Mouse (Mus musculus): ENCODE data around the gene Cacna2d2. TPM values are rescaled to one million over a fixed set of nuclear protein-coding genes. Genes with fewer than 3 reads are reported as not detected.
"Not testable (repeated sequence)": the region's sequence is repeated elsewhere in the genome, so short reads cannot be mapped to it uniquely, and the experiment has no call there.

Gene Cacna2d2
- polyA plus RNA-seq, 1 experiment from 2014 or later, result 0.20 TPM

DNA sequence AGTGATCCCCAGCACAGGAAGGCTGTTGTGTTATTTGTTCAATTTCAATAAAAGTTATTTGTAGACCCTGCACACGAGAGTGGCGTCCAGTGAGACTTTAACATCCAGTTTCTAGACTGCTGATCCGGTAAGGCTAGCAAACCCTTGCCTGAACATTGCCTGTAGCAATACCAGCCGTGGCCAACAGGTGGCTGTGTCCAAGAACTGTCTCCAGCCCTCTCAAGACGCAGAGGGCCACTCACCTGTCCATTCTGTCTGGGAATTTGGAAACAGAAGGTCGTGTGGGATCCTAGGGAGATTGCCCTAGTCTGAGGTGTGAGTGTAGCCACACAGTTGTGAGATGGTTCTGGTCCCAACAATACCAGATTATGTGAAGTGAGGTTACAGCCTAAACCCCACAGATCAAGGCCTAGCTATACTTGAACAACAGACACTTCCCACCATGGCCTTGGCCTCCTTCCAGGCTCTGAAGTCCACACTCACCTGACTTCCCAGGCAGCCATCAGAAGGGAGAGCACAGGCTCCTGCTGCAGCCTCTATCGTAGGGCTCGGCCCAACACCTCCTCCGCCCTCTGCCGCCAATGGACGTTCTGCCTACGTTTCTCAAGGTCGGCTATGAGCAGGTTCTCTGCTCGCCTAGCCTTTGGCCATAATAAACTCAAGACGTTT, 166.8 kb downstream of the Cacna2d2 start:
- Histone ChIP-seq H3K4me1 (peaks cover 82% of the 10 kb centered on the region), H3K36me3 (peaks cover 52% of the 10 kb centered on the region), H3K4me3 (no peak overlapping the region; the same call in 1 of the 2 replicates), H3K27ac (0 out of 2 replicates have a peak overlapping the region, but pooled peaks have one; percentile 22), H3K9me3 (replicated peaks) (no peaks in the 10 kb centered on the region), H3K27me3 (ENCODE audit: low read depth, poor library complexity, severe bottlenecking) (no peaks in the 10 kb centered on the region)
- peak; percentile 84 for DNase-seq (ENCODE audit: low spot score)
- WGBS, result 62% methylated on average over 15 of the region's 15 CpGs

DNA sequence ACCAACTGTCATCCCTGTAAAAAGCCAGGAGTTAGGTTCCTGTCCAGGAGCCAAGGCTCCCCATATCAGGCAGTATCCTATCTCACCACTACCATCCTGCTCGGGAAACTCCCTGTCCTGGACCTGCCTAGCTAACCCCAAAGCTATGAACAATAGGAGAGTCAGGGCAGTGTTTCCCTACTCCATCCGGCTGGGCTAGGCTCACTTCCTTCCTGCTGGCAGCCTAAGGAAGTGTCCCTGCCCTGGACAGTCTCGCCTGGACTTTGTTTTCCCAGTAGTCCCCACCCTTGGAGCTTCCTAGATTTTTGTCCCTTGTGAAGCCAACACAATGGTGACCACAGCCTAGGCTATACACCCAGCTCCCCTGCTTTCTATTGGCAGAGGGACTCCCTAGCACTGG, 167.4 kb downstream of the Cacna2d2 start:
- H3K36me3 ChIP-seq, result peaks cover 52% of the 10 kb centered on the region

DNA sequence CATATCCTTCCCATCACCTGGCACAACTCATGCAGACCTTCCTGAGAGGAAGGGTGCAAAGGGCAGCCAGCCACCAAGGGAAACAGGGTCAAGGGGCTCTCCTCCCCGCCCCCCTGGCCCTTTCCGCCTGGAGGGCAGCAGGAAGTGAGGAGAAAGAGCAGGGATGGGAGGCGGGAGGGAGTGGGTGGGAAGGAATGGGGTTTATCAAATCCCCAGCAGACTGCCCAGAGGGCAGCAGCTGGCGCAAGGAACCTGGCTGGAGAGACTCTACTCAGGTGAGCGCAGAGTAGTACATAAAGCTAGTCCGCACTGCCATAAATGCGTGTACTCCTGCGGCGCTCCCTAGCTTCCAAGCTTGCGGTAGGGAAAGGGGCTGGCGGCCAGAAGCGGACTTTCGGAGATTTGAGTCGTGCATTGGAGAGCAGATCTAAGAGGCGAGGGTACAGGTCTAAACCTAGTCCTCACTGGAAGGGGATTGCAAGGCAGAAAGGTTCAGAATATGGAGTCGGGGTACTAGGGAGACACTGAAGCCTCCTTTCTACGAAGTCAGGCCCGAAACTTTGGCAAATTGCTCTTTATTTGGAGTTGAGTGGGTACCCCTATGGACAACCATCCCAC, 168.4 kb downstream of the Cacna2d2 start, which contains the start of gene Hyal2:
Gene Hyal2, plus strand, starts transcription at position 244 of the 618 bp plus-strand sequence.
- no peaks in the 10 kb centered on the region for H3K9me3 ChIP-seq (replicated peaks)
- WGBS, result 4% methylated on average over 18 of the region's 18 CpGs
- peak within 1 kb of the TSS; percentile 83 for H3K4me3 ChIP-seq
- H3K27ac ChIP-seq, result peak within 1 kb of the TSS; percentile 96
- peaks cover 79% of the 10 kb centered on the region for H3K4me1 ChIP-seq
- peak; percentile 58 for DNase-seq (ENCODE audit: low spot score)
- H3K27me3 ChIP-seq (ENCODE audit: low read depth, poor library complexity, severe bottlenecking), result no peaks in the 10 kb centered on the region
- H3K36me3 ChIP-seq, result peaks cover 52% of the 10 kb centered on the region

More for the DNA sequence above, 167.4 kb downstream of the Cacna2d2 start:
- Histone ChIP-seq H3K4me3 (peak overlapping the region; percentile 83; the same call in 1 of the 2 replicates), H3K9me3 (replicated peaks) (no peaks in the 10 kb centered on the region), H3K27me3 (ENCODE audit: low read depth, poor library complexity, severe bottlenecking) (no peaks in the 10 kb centered on the region), H3K4me1 (peaks cover 83% of the 10 kb centered on the region), H3K27ac (peak overlapping the region; percentile 96)
- WGBS, result 76% methylated on average over 3 of the region's 3 CpGs
- DNase-seq (ENCODE audit: low spot score), result no peak

DNA sequence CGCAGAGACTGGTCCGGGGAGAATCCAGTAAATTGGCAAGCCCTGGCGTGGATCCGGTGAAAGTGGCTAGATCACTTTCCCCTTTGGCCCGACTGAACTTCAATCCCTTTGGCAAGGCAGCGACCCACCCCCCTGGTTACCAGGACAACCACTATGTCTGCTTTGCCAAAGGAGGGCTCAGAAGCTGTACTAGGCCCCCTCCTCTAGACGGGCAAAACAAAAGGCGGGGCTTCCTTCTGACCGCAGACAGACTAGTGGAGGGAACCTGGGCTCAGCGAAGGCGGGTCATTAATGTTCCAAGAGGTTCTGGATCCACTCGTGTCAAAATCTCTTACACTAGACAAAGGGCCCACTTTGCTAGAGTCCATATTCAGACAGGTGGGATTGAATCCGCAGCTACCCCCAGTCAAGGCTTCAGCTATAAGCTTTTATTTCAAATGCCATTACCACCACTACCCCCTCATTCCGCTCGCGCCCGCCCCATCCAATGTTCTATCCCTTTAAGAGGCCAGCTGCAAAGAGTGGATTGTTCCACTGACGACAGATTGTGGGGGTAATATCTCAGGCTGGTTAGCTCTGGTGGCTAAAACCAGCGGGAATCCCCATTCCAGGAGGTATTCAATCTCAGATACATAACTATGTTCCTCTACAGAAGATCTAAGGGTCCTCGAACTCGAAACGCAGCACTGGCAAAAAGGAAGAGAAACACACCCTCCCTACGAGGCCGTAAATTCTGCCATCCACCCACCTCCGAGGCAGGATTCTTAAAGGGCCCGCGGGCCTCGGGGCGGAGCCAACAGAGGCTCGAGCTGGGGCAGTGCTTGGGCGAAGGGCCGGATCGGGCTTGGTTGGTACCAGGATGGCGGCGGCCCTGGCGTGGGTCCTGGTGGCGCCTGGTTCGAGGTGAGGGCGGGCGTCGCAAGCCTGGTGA, 169.2 kb downstream of the Cacna2d2 start:
- WGBS, result under 1% methylated on average over 41 of the region's 41 CpGs

DNA sequence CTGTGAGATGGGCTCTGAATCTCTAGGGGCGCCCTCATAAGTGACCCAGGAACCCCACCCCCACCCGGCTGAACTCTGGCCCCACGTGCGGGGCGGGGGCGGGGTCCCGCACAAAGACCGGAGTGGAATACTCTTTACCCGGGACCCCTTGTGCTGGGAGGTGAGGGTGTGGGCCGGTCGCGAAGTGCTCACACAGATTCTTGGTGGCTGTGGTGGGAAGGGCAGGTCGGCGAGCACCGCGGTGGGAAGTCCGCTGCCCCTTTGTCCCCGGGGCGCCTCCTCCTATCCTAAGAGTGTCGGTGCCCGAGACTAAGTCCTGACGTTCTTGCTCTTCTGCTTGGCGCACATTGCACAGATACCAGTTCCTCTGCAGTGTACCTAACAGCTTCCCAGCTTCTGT, 169.9 kb downstream of the Cacna2d2 start:
- no peak for DNase-seq (ENCODE audit: low spot score)
- H3K9me3 ChIP-seq (replicated peaks), result no peaks in the 10 kb centered on the region
- H3K4me1 ChIP-seq, result peaks cover 64% of the 10 kb centered on the region
- H3K4me3 ChIP-seq, result peak overlapping the region; percentile 83
- under 1% methylated on average over 23 of the region's 23 CpGs for WGBS
- peak overlapping the region; percentile 96 for H3K27ac ChIP-seq
- peaks cover 63% of the 10 kb centered on the region for H3K36me3 ChIP-seq
- H3K27me3 ChIP-seq (ENCODE audit: low read depth, poor library complexity, severe bottlenecking), result no peaks in the 10 kb centered on the region

More for the DNA sequence above, 169.2 kb downstream of the Cacna2d2 start:
- H3K27ac ChIP-seq, result peak overlapping the region; percentile 96
- H3K4me1 ChIP-seq, result peaks cover 71% of the 10 kb centered on the region
- peak overlapping the region; percentile 83 for H3K4me3 ChIP-seq
- H3K9me3 ChIP-seq (replicated peaks), result no peaks in the 10 kb centered on the region
- peaks cover 59% of the 10 kb centered on the region for H3K36me3 ChIP-seq
- H3K27me3 ChIP-seq (ENCODE audit: low read depth, poor library complexity, severe bottlenecking), result no peaks in the 10 kb centered on the region
- DNase-seq (ENCODE audit: low spot score), result peak; percentile 91

DNA sequence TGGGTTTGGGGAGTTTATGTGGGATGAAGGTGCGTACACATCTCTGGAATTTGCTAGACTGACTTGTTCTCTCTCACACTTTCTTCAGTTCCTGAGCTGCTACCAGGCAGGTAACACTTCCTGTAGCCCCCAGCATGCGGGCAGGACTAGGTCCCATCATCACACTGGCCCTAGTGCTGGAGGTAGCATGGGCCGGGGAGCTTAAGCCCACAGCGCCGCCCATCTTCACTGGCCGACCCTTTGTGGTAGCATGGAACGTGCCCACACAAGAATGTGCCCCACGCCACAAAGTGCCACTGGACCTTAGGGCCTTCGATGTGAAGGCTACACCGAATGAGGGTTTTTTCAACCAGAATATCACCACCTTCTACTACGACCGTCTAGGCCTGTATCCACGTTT, 170.6 kb downstream of the Cacna2d2 start:
- peak overlapping the region; percentile 96 for H3K27ac ChIP-seq
- no peaks in the 10 kb centered on the region for H3K9me3 ChIP-seq (replicated peaks)
- peaks cover 59% of the 10 kb centered on the region for H3K4me1 ChIP-seq
- peaks cover 63% of the 10 kb centered on the region for H3K36me3 ChIP-seq
- 64% methylated on average over 13 of the region's 13 CpGs for WGBS
- DNase-seq (ENCODE audit: low spot score), result no peak
- no peaks in the 10 kb centered on the region for H3K27me3 ChIP-seq (ENCODE audit: low read depth, poor library complexity, severe bottlenecking)
- H3K4me3 ChIP-seq, result peak overlapping the region; percentile 83

DNA sequence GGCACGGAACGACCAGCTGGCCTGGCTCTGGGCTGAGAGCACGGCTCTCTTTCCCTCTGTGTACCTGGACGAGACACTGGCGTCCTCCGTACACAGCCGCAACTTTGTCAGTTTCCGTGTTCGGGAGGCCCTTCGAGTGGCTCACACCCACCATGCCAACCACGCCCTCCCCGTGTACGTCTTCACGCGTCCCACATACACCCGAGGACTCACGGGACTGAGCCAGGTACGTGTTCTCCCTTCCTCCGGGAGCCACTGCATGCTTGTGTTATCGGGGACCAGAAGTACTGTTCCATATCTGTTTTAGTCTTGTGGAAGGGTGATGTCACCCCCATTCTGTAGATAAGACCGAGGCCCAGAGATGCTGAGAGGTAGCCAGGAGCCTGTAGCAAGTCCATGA, 171.4 kb downstream of the Cacna2d2 start:
- Histone ChIP-seq H3K27me3 (ENCODE audit: low read depth, poor library complexity, severe bottlenecking) (no peaks in the 10 kb centered on the region), H3K4me3 (peak overlapping the region; percentile 83), H3K4me1 (peaks cover 56% of the 10 kb centered on the region), H3K27ac (peak overlapping the region; percentile 96; the same call in 1 of the 2 replicates), H3K9me3 (replicated peaks) (no peaks in the 10 kb centered on the region), H3K36me3 (peaks cover 62% of the 10 kb centered on the region)
- whole genome bisulfite sequencing, result 94% methylated on average over 21 of the region's 21 CpGs
- DNase-seq (ENCODE audit: low spot score), result no peak

DNA sequence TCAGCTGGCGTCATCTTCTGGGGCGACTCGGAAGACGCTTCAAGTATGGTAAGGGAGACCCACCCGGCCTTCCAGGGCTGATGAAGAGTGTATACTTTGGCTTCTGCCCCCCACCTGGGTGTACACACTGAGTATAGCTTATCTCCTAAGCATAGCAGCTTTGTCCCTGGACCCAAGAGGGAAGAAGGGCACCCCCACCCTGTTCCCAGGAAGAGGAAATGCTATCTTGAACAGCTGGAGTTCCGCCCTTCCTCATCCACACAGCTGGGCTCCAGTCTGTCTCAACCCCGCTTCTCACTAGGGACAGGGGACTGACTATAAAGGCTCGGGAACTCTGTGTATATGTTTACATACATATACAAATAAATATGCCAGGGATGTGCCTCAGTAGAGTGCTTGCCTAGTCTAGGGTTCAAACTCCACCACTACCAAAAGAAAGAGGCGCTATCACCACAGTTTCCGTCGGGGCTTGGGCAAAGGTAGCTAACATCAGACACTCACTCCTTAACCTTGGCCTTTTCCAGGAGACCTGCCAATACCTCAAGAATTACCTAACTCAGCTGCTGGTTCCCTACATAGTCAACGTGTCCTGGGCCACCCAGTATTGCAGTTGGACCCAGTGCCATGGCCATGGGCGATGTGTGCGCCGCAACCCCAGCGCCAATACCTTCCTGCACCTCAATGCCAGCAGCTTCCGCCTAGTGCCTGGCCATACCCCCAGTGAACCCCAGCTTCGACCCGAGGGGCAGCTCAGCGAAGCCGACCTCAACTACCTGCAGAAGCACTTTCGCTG, 172.3 kb downstream of the Cacna2d2 start:
- peak overlapping the region; percentile 83; the same call in 1 of the 2 replicates for H3K4me3 ChIP-seq
- 95% methylated on average over 22 of the region's 22 CpGs for WGBS
- H3K9me3 ChIP-seq (replicated peaks), result no peaks in the 10 kb centered on the region
- no peak for DNase-seq (ENCODE audit: low spot score)
- H3K27ac ChIP-seq, result no peak overlapping the region; the same call in 1 of the 2 replicates
- peaks cover 58% of the 10 kb centered on the region for H3K4me1 ChIP-seq
- peaks cover 56% of the 10 kb centered on the region for H3K36me3 ChIP-seq
- no peaks in the 10 kb centered on the region for H3K27me3 ChIP-seq (ENCODE audit: low read depth, poor library complexity, severe bottlenecking)

DNA sequence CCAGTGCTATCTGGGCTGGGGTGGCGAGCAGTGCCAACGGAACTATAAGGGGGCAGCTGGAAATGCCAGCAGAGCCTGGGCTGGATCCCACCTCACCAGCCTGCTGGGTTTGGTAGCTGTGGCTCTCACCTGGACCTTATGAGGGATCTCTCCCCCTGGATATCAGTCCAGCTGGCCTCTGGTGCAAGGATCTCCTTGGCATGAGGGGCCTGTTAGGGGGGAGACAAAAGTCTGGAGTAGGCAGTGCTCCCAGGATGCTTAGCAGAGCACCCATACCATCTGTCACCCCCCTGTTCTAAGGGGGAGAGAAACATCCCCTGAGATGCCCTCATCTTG, 172.9 kb downstream of the Cacna2d2 start:
- Histone ChIP-seq H3K4me3 (0 out of 2 replicates have a peak overlapping the region, but pooled peaks have one; percentile 83), H3K36me3 (peaks cover 56% of the 10 kb centered on the region), H3K4me1 (peaks cover 58% of the 10 kb centered on the region), H3K27me3 (ENCODE audit: low read depth, poor library complexity, severe bottlenecking) (no peaks in the 10 kb centered on the region), H3K27ac (no peak overlapping the region), H3K9me3 (replicated peaks) (no peaks in the 10 kb centered on the region)
- WGBS, result 100% methylated on average over 2 of the region's 2 CpGs
- no peak for DNase-seq (ENCODE audit: low spot score)

DNA sequence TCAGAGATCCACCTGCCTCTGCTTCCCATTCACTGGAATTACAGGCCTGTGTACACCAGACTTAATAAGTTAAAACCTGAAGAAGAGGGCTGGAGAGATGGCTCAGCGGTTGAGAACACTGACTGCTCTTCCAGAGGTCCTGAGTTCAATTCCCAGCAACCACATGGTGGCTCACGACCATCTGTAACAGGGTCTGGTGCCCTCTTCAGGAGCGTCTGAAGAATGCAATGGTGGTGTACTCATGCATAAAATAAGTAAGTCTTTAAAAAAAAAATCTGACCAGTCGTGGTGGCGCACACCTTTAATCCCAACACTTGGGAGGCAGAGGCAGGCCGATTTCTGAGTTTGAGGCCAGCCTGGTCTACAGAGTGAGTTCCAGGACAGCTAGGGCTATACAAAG, 174.4 kb downstream of the Cacna2d2 start:
- WGBS, result 84% methylated on average over 6 of the region's 6 CpGs

DNA sequence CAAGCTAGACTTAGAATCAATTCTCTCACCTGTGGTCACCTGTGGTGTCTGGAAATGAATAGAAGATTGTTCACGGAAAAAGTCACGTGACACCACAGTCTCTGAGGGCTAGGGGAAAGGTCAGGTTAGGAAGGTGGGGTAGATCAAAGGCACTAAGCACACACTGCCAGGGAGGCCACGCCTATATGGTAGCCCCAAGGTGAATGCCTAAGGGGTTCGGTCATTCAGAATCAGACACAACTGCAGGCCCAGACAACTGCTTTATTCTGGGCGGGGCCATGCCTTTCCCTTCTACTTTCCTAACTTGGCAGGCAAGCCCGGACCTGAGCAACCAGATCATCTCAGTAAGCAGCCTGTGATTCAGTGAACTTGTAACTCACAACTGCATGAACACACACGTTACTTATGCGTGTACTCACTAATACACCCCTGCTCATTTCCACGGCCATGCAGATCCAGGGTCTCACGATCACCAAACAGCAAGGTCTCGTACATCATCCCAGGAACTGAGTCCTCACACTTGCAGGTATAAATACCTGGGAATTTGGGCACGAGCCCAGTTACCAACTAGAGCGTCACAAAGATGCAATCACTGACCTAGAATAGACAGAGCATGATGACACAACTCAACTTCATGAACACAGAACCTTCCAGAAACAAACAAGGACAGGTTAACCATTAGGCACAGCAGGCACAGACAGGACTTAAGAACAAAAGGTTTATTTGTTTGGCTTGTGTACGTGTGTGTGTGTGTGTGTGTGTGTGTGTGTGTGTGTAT, 176.4 kb downstream of the Cacna2d2 start:
- Histone ChIP-seq H3K27ac (peak overlapping the region; percentile 84), H3K27me3 (ENCODE audit: low read depth, poor library complexity, severe bottlenecking) (no peaks in the 10 kb centered on the region), H3K9me3 (replicated peaks) (no peaks in the 10 kb centered on the region), H3K4me1 (peaks cover 62% of the 10 kb centered on the region), H3K36me3 (peaks cover 60% of the 10 kb centered on the region), H3K4me3 (0 out of 2 replicates have a peak overlapping the region, but pooled peaks have one; percentile 46)
- WGBS, result 83% methylated on average over 14 of the region's 14 CpGs
- DNase-seq (ENCODE audit: low spot score), result no peak

More for the DNA sequence above, 174.4 kb downstream of the Cacna2d2 start:
- not testable (repeated sequence) for H3K27ac ChIP-seq; H3K27me3 ChIP-seq (ENCODE audit: low read depth, poor library complexity, severe bottlenecking); H3K9me3 ChIP-seq (replicated peaks); H3K4me3 ChIP-seq; DNase-seq (ENCODE audit: low spot score)
- peaks cover 59% of the 10 kb centered on the region for H3K36me3 ChIP-seq
- peaks cover 57% of the 10 kb centered on the region for H3K4me1 ChIP-seq

Data from limb, embryonic 10.5 days (tissue).